Mouse (Mus musculus) embryonic facial prominence, embryonic 14.5 days (tissue): Measurements from ENCODE around the gene March9. TPM values are rescaled to one million over a fixed set of nuclear protein-coding genes. Genes with fewer than 3 reads are reported as not detected.

Experiments used
- ATAC-seq: fragments of 200-750 bp; cut with Nextera tagmentation; 2 replicates; pipeline ENCODE4 v1.8.0; 2017; ENCODE audit warnings: low read depth, moderate number of reproducible peaks, moderate TSS enrichment
- DNase-seq: peaks from one replicate; pipeline ENCODE4 v3.0.0-alpha.2; 2015; ENCODE audit warnings: low spot score
- H3K27ac ChIP-seq: fragments of 300-500 bp; sonication (generic); replicated peaks from 2 replicates; pipeline ENCODE4 v1.5.1; 2014; ENCODE audit warnings: low read depth, mild to moderate bottlenecking, low read length, moderate library complexity
- H3K27me3 ChIP-seq: fragments of 300-500 bp; sonication (generic); replicated peaks from 2 replicates; pipeline ENCODE4 v1.6.1; 2014; ENCODE audit warnings: low read length; ENCODE audit not compliant: control insufficient read depth, insufficient read depth
- H3K36me3 ChIP-seq: fragments of 300-500 bp; sonication (generic); 2 replicates; pipeline ENCODE4 v1.6.1; 2014; ENCODE audit warnings: low read length, mixed read lengths; ENCODE audit not compliant: control insufficient read depth, insufficient read depth
- H3K4me1 ChIP-seq: fragments of 300-500 bp; sonication (generic); 2 replicates; pipeline ENCODE4 v1.6.1; 2014; ENCODE audit warnings: antibody characterized with exemption, low read length; ENCODE audit not compliant: control insufficient read depth, insufficient read depth
- H3K4me2 ChIP-seq: fragments of 300-500 bp; sonication (generic); 2 replicates; pipeline ENCODE4 v1.6.1; 2014; ENCODE audit warnings: low read depth, mild to moderate bottlenecking, low read length, moderate library complexity, mixed read lengths
- H3K4me3 ChIP-seq: fragments of 300-500 bp; sonication (generic); 2 replicates; pipeline ENCODE4 v1.5.1; 2014; ENCODE audit warnings: low read depth, mild to moderate bottlenecking, low read length
- H3K9ac ChIP-seq: fragments of 300-500 bp; sonication (generic); 2 replicates; pipeline ENCODE4 v1.6.1; 2014; ENCODE audit warnings: low read depth, mild to moderate bottlenecking, low read length, moderate library complexity, mixed read lengths
- H3K9me3 ChIP-seq: fragments of 300-500 bp; sonication (generic); 2 replicates; pipeline ENCODE4 v1.6.1; 2016; ENCODE audit warnings: low read length; ENCODE audit not compliant: control insufficient read depth
- WGBS: fragments of 180-500 bp; shearing (Covaris S2); extraction: QIAGEN DNeasy Blood & Tissue Kit; methylation state at CpG from one replicate; pipeline ENCODE4 v1.1.7; 2014; 5-methylcytosine and 5-hydroxymethylcytosine counted together
- polyA plus RNA-seq: library from polyadenylated mRNA; unstranded; fragments of >200 nt; fragmentation: Nextera tagmentation; extraction: Ambion mirVana; gene quantifications from 2 replicates; pipeline ENCODE4 v1.2.1, GENCODE M21; 2014

Gene March9
- polyA plus RNA-seq, 1 experiment from 2014 or later, result 2.0 TPM

- Histone ChIP-seq H3K4me2 (no peak overlapping the region), H3K9ac (no peak overlapping the region), H3K4me1 (peaks cover 17% of the 10 kb centered on the region), H3K27ac (no peak overlapping the region), H3K36me3 (0 out of 2 replicates have a peak, but pooled peaks cover 7% of the 10 kb centered on the region), H3K27me3 (peaks cover 66% of the 10 kb centered on the region), H3K4me3 (no peak overlapping the region), H3K9me3 (no peaks in the 10 kb centered on the region)
- ATAC-seq (no peak), DNase-seq (no peak)
- 37% methylated on average over 8 of the region's 8 CpGs for WGBS
Measured at GRCm38 (mm10) chr10:127083292-127083914, 23.4 kb upstream of the March9 start.

GRCm38 (mm10) chr10:127081996-127082620, 22.1 kb upstream of the March9 start:
- no peak overlapping the region for H3K9ac ChIP-seq

GRCm38 (mm10) chr10:127080901-127081780, 21.2 kb upstream of the March9 start:
- Histone ChIP-seq H3K4me3 (peak overlapping the region; percentile 63), H3K36me3 (no peaks in the 10 kb centered on the region), H3K4me1 (peaks cover 20% of the 10 kb centered on the region), H3K9ac (peak overlapping the region; percentile 47; the same call in 1 of the 2 replicates), H3K9me3 (no peaks in the 10 kb centered on the region), H3K27ac (no peak overlapping the region), H3K27me3 (peaks cover 77% of the 10 kb centered on the region), H3K4me2 (peak overlapping the region; percentile 99)
- ATAC-seq (no peak), DNase-seq (no peak)
- WGBS, result 3% methylated on average over 47 of the region's 48 CpGs

More at GRCm38 (mm10) chr10:127081996-127082620, 22.1 kb upstream of the March9 start:
- no peak overlapping the region for H3K27ac ChIP-seq
- peak overlapping the region; percentile 63; the same call in 1 of the 2 replicates for H3K4me3 ChIP-seq
- DNase-seq (peak; percentile 77), ATAC-seq (peak; percentile 50; the same call in 1 of the 2 replicates)
- H3K4me1 ChIP-seq, result peaks cover 20% of the 10 kb centered on the region
- no peaks in the 10 kb centered on the region for H3K9me3 ChIP-seq
- no peaks in the 10 kb centered on the region for H3K36me3 ChIP-seq
- H3K4me2 ChIP-seq, result peak overlapping the region; percentile 99; the same call in 1 of the 2 replicates
- H3K27me3 ChIP-seq, result peaks cover 70% of the 10 kb centered on the region
- 36% methylated on average over 8 of the region's 8 CpGs for WGBS

- H3K4me3 ChIP-seq, result peak overlapping the region; percentile 63
- H3K27me3 ChIP-seq, result peaks cover 88% of the 10 kb centered on the region
- peaks cover 20% of the 10 kb centered on the region for H3K4me1 ChIP-seq
- H3K27ac ChIP-seq, result no peak overlapping the region
- ATAC-seq, result no peak
- no peaks in the 10 kb centered on the region for H3K9me3 ChIP-seq
- peak overlapping the region; percentile 99 for H3K4me2 ChIP-seq
- no peak for DNase-seq
- no peaks in the 10 kb centered on the region for H3K36me3 ChIP-seq
- WGBS, result 2% methylated on average over 20 of the region's 70 CpGs
- H3K9ac ChIP-seq, result peak overlapping the region; percentile 67
Measured at GRCm38 (mm10) chr10:127079665-127080391, 19.8 kb upstream of the March9 start.

GRCm38 (mm10) chr10:127078677-127079575, 18.9 kb upstream of the March9 start:
- Histone ChIP-seq H3K27ac (no peak overlapping the region), H3K4me3 (peak overlapping the region; percentile 63), H3K4me2 (peak overlapping the region; percentile 99), H3K36me3 (no peaks in the 10 kb centered on the region), H3K4me1 (peaks cover 20% of the 10 kb centered on the region), H3K9me3 (no peaks in the 10 kb centered on the region), H3K9ac (peak overlapping the region; percentile 67), H3K27me3 (peaks cover 88% of the 10 kb centered on the region)
- WGBS, result 1% methylated on average over 35 of the region's 49 CpGs
- peak; percentile 50 for ATAC-seq
- peak; percentile 77 for DNase-seq

- Histone ChIP-seq H3K4me2 (peak overlapping the region; percentile 99), H3K9me3 (no peaks in the 10 kb centered on the region), H3K9ac (no peak overlapping the region), H3K4me3 (peak overlapping the region; percentile 63), H3K27me3 (peaks cover 80% of the 10 kb centered on the region), H3K4me1 (peaks cover 20% of the 10 kb centered on the region), H3K36me3 (no peaks in the 10 kb centered on the region), H3K27ac (no peak overlapping the region)
- no peak for ATAC-seq
- no peak for DNase-seq
- 4% methylated on average over 12 of the region's 12 CpGs for WGBS
Measured at GRCm38 (mm10) chr10:127078001-127078676, 18.2 kb upstream of the March9 start.

GRCm38 (mm10) chr10:127077515-127077914, 17.5 kb upstream of the March9 start:
- no peaks in the 10 kb centered on the region for H3K9me3 ChIP-seq
- no peak overlapping the region for H3K4me3 ChIP-seq
- H3K27me3 ChIP-seq, result peaks cover 74% of the 10 kb centered on the region
- H3K4me1 ChIP-seq, result peaks cover 20% of the 10 kb centered on the region
- ATAC-seq, result no peak
- no peak overlapping the region for H3K27ac ChIP-seq
- DNase-seq, result no peak
- H3K36me3 ChIP-seq, result no peaks in the 10 kb centered on the region
- 7% methylated on average over 9 of the region's 10 CpGs for WGBS
- H3K4me2 ChIP-seq, result peak overlapping the region; percentile 99; the same call in 1 of the 2 replicates
- no peak overlapping the region for H3K9ac ChIP-seq
